Mouse (Mus musculus) cerebellum, adult 2 months (tissue): ENCODE results near the gene Zfp296.

Experiments
- CTCF ChIP-seq: fragments of 200-500 bp; IDR thresholded peaks from 2 replicates; pipeline ENCODE4 v1.5.1; 2011; ENCODE audit warnings: low read depth, mild to moderate bottlenecking, control low read depth, low read length, moderate library complexity, borderline replicate concordance; ENCODE audit not compliant: insufficient read depth
- POLR2A ChIP-seq: fragments of 200-500 bp; IDR thresholded peaks from 2 replicates; pipeline ENCODE4 v1.6.1; 2011; ENCODE audit warnings: low read length, control low read depth, borderline replicate concordance; ENCODE audit not compliant: insufficient read depth

GRCm38 (mm10) chr7:19540771-19541566 lies 36.1 kb upstream of the Zfp296 start:
- TF ChIP-seq CTCF (no peak), POLR2A (no peak)
